Mouse (Mus musculus): ENCODE measurements around the gene Nop16. TPM values are rescaled to one million over a fixed set of nuclear protein-coding genes. Genes with fewer than 3 reads are reported as not detected.

Nop16 gene
- polyA plus RNA-seq, 1 experiment from 2014 or later, result 84.2 TPM

GRCm38 (mm10) chr13:54570736-54571135, 19.2 kb downstream of the Nop16 start:
- no peaks in the 10 kb centered on the region for H3K9me3 ChIP-seq (ENCODE audit: low read depth, low read length)
- H3K4me1 ChIP-seq (ENCODE audit: insufficient read depth), result no peaks in the 10 kb centered on the region
- H3K4me2 ChIP-seq, result no peak overlapping the region
- WGBS, result 67% methylated on average over 4 of the region's 4 CpGs
- no peak overlapping the region for H3K4me3 ChIP-seq (ENCODE audit: low read depth, low read length)
- ATAC-seq (ENCODE audit: insufficient read depth), result no peak
- no peak overlapping the region for H3K27ac ChIP-seq (ENCODE audit: low read depth)
- DNase-seq, result no peak
- H3K9ac ChIP-seq, result no peak overlapping the region
- no peak for TF ChIP-seq CTCF (IDR thresholded peaks at IDR 0.05; ENCODE audit: low read depth)
- no peaks in the 10 kb centered on the region for H3K36me3 ChIP-seq (ENCODE audit: insufficient read depth)
- H3K27me3 ChIP-seq (ENCODE audit: insufficient read depth, low read length), result no peaks in the 10 kb centered on the region

- H3K9me3 ChIP-seq (ENCODE audit: low read depth, low read length), result no peaks in the 10 kb centered on the region
- TF ChIP-seq CTCF (IDR thresholded peaks at IDR 0.05; ENCODE audit: low read depth), result no peak
- H3K4me1 ChIP-seq (ENCODE audit: insufficient read depth), result 0 out of 2 replicates have a peak, but pooled peaks cover 1% of the 10 kb centered on the region
- no peak overlapping the region for H3K9ac ChIP-seq
- H3K4me2 ChIP-seq, result no peak overlapping the region
- DNase-seq (no peak), ATAC-seq (ENCODE audit: insufficient read depth) (no peak)
- 34% methylated on average over 1 of the region's 1 CpGs for WGBS
- H3K36me3 ChIP-seq (ENCODE audit: insufficient read depth), result no peaks in the 10 kb centered on the region
- H3K4me3 ChIP-seq (ENCODE audit: low read depth, low read length), result no peak overlapping the region
- no peak overlapping the region for H3K27ac ChIP-seq (ENCODE audit: low read depth)
- H3K27me3 ChIP-seq (ENCODE audit: insufficient read depth, low read length), result no peaks in the 10 kb centered on the region
These were observed 20.6 kb downstream of the Nop16 start for GRCm38 (mm10) chr13:54569282-54569681.

- 34% methylated on average over 5 of the region's 5 CpGs for WGBS
- Histone ChIP-seq H3K4me1 (ENCODE audit: insufficient read depth) (0 out of 2 replicates have a peak, but pooled peaks cover 7% of the 10 kb centered on the region), H3K27me3 (ENCODE audit: insufficient read depth, low read length) (no peaks in the 10 kb centered on the region), H3K36me3 (ENCODE audit: insufficient read depth) (peaks cover under 1% of the 10 kb centered on the region; the same call in 1 of the 2 replicates), H3K27ac (ENCODE audit: low read depth) (no peak overlapping the region), H3K9ac (no peak overlapping the region), H3K9me3 (ENCODE audit: low read depth, low read length) (no peaks in the 10 kb centered on the region), H3K4me2 (no peak overlapping the region), H3K4me3 (ENCODE audit: low read depth, low read length) (no peak overlapping the region)
- no peak for TF ChIP-seq CTCF (IDR thresholded peaks at IDR 0.05; ENCODE audit: low read depth)
- DNase-seq (no peak), ATAC-seq (ENCODE audit: insufficient read depth) (no peak)
These were observed 21.5 kb downstream of the Nop16 start for GRCm38 (mm10) chr13:54568380-54568779.

- Histone ChIP-seq H3K9me3 (ENCODE audit: low read depth, low read length) (no peaks in the 10 kb centered on the region), H3K4me1 (ENCODE audit: insufficient read depth) (0 out of 2 replicates have a peak, but pooled peaks cover 7% of the 10 kb centered on the region), H3K27ac (ENCODE audit: low read depth) (peak overlapping the region; percentile 46; the same call in 1 of the 2 replicates), H3K27me3 (ENCODE audit: insufficient read depth, low read length) (no peaks in the 10 kb centered on the region), H3K36me3 (ENCODE audit: insufficient read depth) (peaks cover 19% of the 10 kb centered on the region), H3K4me2 (peak overlapping the region; percentile 76), H3K4me3 (ENCODE audit: low read depth, low read length) (peak overlapping the region; percentile 97), H3K9ac (peak overlapping the region; percentile 94; the same call in 1 of the 2 replicates)
- ATAC-seq (ENCODE audit: insufficient read depth) (peak; percentile 59; the same call in 1 of the 2 replicates), DNase-seq (peak; percentile 67)
- TF ChIP-seq CTCF (IDR thresholded peaks at IDR 0.05; ENCODE audit: low read depth), result peak; percentile 66
- WGBS, result 45% methylated on average over 8 of the region's 8 CpGs
These were observed 24.1 kb downstream of the Nop16 start for GRCm38 (mm10) chr13:54565594-54566345.

- ATAC-seq (ENCODE audit: insufficient read depth), result peak; percentile 97
- peak within 1 kb of the TSS; percentile 46; the same call in 1 of the 2 replicates for H3K27ac ChIP-seq (ENCODE audit: low read depth)
- WGBS, result under 1% methylated on average over 27 of the region's 27 CpGs
- H3K4me3 ChIP-seq (ENCODE audit: low read depth, low read length), result peak within 1 kb of the TSS; percentile 97
- DNase-seq, result peak; percentile 98
- no peaks in the 10 kb centered on the region for H3K9me3 ChIP-seq (ENCODE audit: low read depth, low read length)
- H3K9ac ChIP-seq, result peak within 1 kb of the TSS; percentile 94
- no peak for TF ChIP-seq CTCF (IDR thresholded peaks at IDR 0.05; ENCODE audit: low read depth)
- 0 out of 2 replicates have a peak, but pooled peaks cover 7% of the 10 kb centered on the region for H3K4me1 ChIP-seq (ENCODE audit: insufficient read depth)
- peak within 1 kb of the TSS; percentile 76 for H3K4me2 ChIP-seq
- no peaks in the 10 kb centered on the region for H3K27me3 ChIP-seq (ENCODE audit: insufficient read depth, low read length)
- peaks cover 24% of the 10 kb centered on the region for H3K36me3 ChIP-seq (ENCODE audit: insufficient read depth)
These were observed 24.7 kb downstream of the Nop16 start, which contains the start of gene 4833439L19Rik for GRCm38 (mm10) chr13:54565201-54565581. Gene 4833439L19Rik, minus strand, starts transcription at chr13:54565435.

- WGBS, result 10% methylated on average over 45 of the region's 45 CpGs
- H3K4me1 ChIP-seq (ENCODE audit: insufficient read depth), result 0 out of 2 replicates have a peak, but pooled peaks cover 7% of the 10 kb centered on the region
- no peaks in the 10 kb centered on the region for H3K27me3 ChIP-seq (ENCODE audit: insufficient read depth, low read length)
- peak overlapping the region; percentile 94 for H3K9ac ChIP-seq
- no peak for TF ChIP-seq CTCF (IDR thresholded peaks at IDR 0.05; ENCODE audit: low read depth)
- H3K9me3 ChIP-seq (ENCODE audit: low read depth, low read length), result no peaks in the 10 kb centered on the region
- H3K36me3 ChIP-seq (ENCODE audit: insufficient read depth), result peaks cover 31% of the 10 kb centered on the region
- peak; percentile 65; the same call in 1 of the 2 replicates for ATAC-seq (ENCODE audit: insufficient read depth)
- peak overlapping the region; percentile 76 for H3K4me2 ChIP-seq
- H3K27ac ChIP-seq (ENCODE audit: low read depth), result peak overlapping the region; percentile 45; the same call in 1 of the 2 replicates
- H3K4me3 ChIP-seq (ENCODE audit: low read depth, low read length), result peak overlapping the region; percentile 97
- DNase-seq, result peak; percentile 37
These were observed 25.4 kb downstream of the Nop16 start for GRCm38 (mm10) chr13:54564232-54565200.

Measured in lung, embryonic 14.5 days (tissue).